Mouse (Mus musculus) liver, postnatal 0 days (tissue): ENCODE measurements at regions not wholly inside any gene's neighbourhood (a gene's known extent, or its start where the extent isn't known, plus 50 kb on each side); places are given as distances from the start of the nearest gene placed in this dataset. TPM values are rescaled to one million over a fixed set of nuclear protein-coding genes. Genes with fewer than 3 reads are reported as not detected.
A peak's percentile ranks its signal among the peaks of the same experiment; 100 is the strongest.

Experiments used
- ATAC-seq: fragments of 200-750 bp; cut with Nextera tagmentation; 2 replicates; pipeline ENCODE4 v1.8.0; 2017; ENCODE audit warnings: mild to moderate bottlenecking, moderate library complexity
- DNase-seq: peaks from one replicate; pipeline ENCODE4 v3.0.0-alpha.2; 2016
- H3K27ac ChIP-seq: fragments of 300-500 bp; sonication (generic); 2 replicates; pipeline ENCODE4 v1.5.1; 2014; ENCODE audit warnings: antibody characterized with exemption, moderate library complexity, mild to moderate bottlenecking, low read depth
- H3K27me3 ChIP-seq: fragments of 300-500 bp; sonication (generic); 2 replicates; pipeline ENCODE4 v1.6.1; 2014; ENCODE audit warnings: low read length, control low read depth, mixed read lengths; ENCODE audit not compliant: insufficient read depth
- H3K36me3 ChIP-seq: fragments of 300-500 bp; sonication (generic); replicated peaks from 2 replicates; pipeline ENCODE4 v1.6.1; 2014; ENCODE audit warnings: mild to moderate bottlenecking, control low read depth, low read length, moderate library complexity, mixed read lengths; ENCODE audit not compliant: insufficient read depth
- H3K4me1 ChIP-seq: fragments of 300-500 bp; sonication (generic); 2 replicates; pipeline ENCODE4 v1.6.1; 2014; ENCODE audit warnings: antibody characterized with exemption, mild to moderate bottlenecking, control low read depth; ENCODE audit not compliant: insufficient read depth
- H3K4me2 ChIP-seq: fragments of 300-500 bp; sonication (generic); 2 replicates; pipeline ENCODE4 v1.6.1; 2014; ENCODE audit warnings: low read depth, mild to moderate bottlenecking, low read length, moderate library complexity, mixed read lengths
- H3K4me3 ChIP-seq: fragments of 300-500 bp; sonication (generic); 2 replicates; pipeline ENCODE4 v1.5.1; 2014; ENCODE audit warnings: low read depth, low read length
- H3K9ac ChIP-seq: fragments of 300-500 bp; sonication (generic); replicated peaks from 2 replicates; pipeline ENCODE4 v1.6.1; 2014; ENCODE audit warnings: mild to moderate bottlenecking, moderate library complexity
- H3K9me3 ChIP-seq: fragments of 300-500 bp; sonication (generic); 2 replicates; pipeline ENCODE4 v1.6.1; 2016; ENCODE audit warnings: mild to moderate bottlenecking, control low read depth, low read length, mixed read lengths
- CTCF ChIP-seq: sonication (generic); IDR thresholded peaks from 2 replicates; pipeline ENCODE4 v1.5.1; 2016; ENCODE audit warnings: antibody characterized with exemption, low read depth
- EP300 ChIP-seq: IDR thresholded peaks from 2 replicates; pipeline ENCODE4 v1.6.1; 2016; ENCODE audit warnings: antibody characterized with exemption, low read depth, mild to moderate bottlenecking
- WGBS: fragments of 180-500 bp; shearing (Covaris S2); extraction: QIAGEN DNeasy Blood & Tissue Kit; methylation state at CpG from one replicate; pipeline ENCODE4 v1.1.7; 2014; ENCODE audit not compliant: insufficient replicate concordance; 5-methylcytosine and 5-hydroxymethylcytosine counted together
- microRNA counts: library from miRNA; unstranded; fragments of <30 nt; microRNA quantifications from one replicate; lab custom pipeline; 2015
- microRNA-seq: library from miRNA; unstranded; fragments of <30 nt; microRNA quantifications from one replicate; pipeline ENCODE4, GENCODE M21; 2016

- TF ChIP-seq EP300 (no peak), CTCF (no peak)
- Histone ChIP-seq H3K9me3 (no peaks in the 10 kb centered on the region), H3K4me3 (no peak overlapping the region), H3K4me1 (no peaks in the 10 kb centered on the region), H3K27ac (no peak overlapping the region), H3K9ac (no peak overlapping the region), H3K27me3 (no peaks in the 10 kb centered on the region), H3K4me2 (no peak overlapping the region), H3K36me3 (no peaks in the 10 kb centered on the region)
- DNase-seq = no peak
- 79% methylated on average over 1 of the region's 1 CpGs for WGBS
- no peak for ATAC-seq
Measured at GRCm38 (mm10) chr11:28639081-28639480, 55.0 kb upstream of the Ccdc85a start.

GRCm38 (mm10) chr11:28636752-28637151, 52.6 kb upstream of the Ccdc85a start:
- Histone ChIP-seq H3K36me3 (no peaks in the 10 kb centered on the region), H3K4me1 (no peaks in the 10 kb centered on the region), H3K4me3 (no peak overlapping the region), H3K27me3 (no peaks in the 10 kb centered on the region), H3K9ac (no peak overlapping the region), H3K9me3 (no peaks in the 10 kb centered on the region), H3K4me2 (no peak overlapping the region), H3K27ac (no peak overlapping the region)
- ATAC-seq (no peak), DNase-seq (no peak)
- WGBS = 44% methylated on average over 3 of the region's 3 CpGs
- TF ChIP-seq CTCF (no peak), EP300 (no peak)

MicroRNAs encoded in the stretch of these regions (microRNA counts, 519-probe panel; counts per million panel counts)
- microRNA mmu-miR-216a (lab: Ali Mortazavi, UCI) = not detected
- microRNA mmu-miR-216b (lab: Ali Mortazavi, UCI) = not detected
- not detected for microRNA mmu-miR-217 (lab: Ali Mortazavi, UCI)

Small RNA genes lying in the stretch of these regions (microRNA-seq; reads per million reads assigned to microRNA genes)
- gene Mir216a (4.5 reads per million, percentile 6 among the genes with 10 or more reads in this experiment), gene Mir216b (not detected), gene Mir216c (not detected), gene Mir217 (48.2 reads per million, percentile 36 among the genes with 10 or more reads in this experiment)
